Mouse (Mus musculus) layer of hippocampus, postnatal 14 days (tissue): ENCODE data around the gene Gm21870. TPM values are rescaled to one million over a fixed set of nuclear protein-coding genes. Genes with fewer than 3 reads are reported as not detected.
"Not testable (repeated sequence)": the region's sequence is repeated elsewhere in the genome, so short reads cannot be mapped to it uniquely, and the experiment has no call there.

ENCODE experiments used
- DNase-seq, 2 experiments: peaks; one replicate each; pipeline ENCODE4 v3.0.0; 2021 to 2022; ENCODE audit warnings: low spot score in 2 of 2, mixed read lengths in 1 of 2
- long read RNA-seq, 2 experiments: library from polyadenylated mRNA; stranded (forward); transcript quantifications; one replicate each; pipeline ENCODE4 v2.0.0; 2021
- total RNA-seq, 2 experiments: library from RNA; stranded (reverse); gene quantifications; 2 replicates each; pipeline ENCODE4 v1.2.3; 2021

The Gm21870 gene
- not detected for total RNA-seq
- long read RNA-seq, experiment 1, result 0 reads
- long read RNA-seq, experiment 2, result 0 reads

GRCm38 (mm10) chrX:33986716-33987115 is at the start of gene Gm21870:
TSS of gene Gm21870 (minus strand) at chrX:33986816.
- DNase-seq, result not testable (repeated sequence)

GRCm38 (mm10) chrX:33956440-33956839 is 30.2 kb downstream of the Gm21870 start, which contains the start of gene Btbd35f6:
TSS of gene Btbd35f6 (minus strand) at chrX:33956540.
- DNase-seq, result not testable (repeated sequence)

Other genes with a start within 250 kb of the Gm21870 start
- not detected for gene Btbd35f6, start 30.3 kb downstream of the Gm21870 start, total RNA-seq
- gene Btbd35f9, start 174.7 kb upstream of the Gm21870 start, total RNA-seq, result not detected